Mouse (Mus musculus) embryonic facial prominence, embryonic 14.5 days (tissue): ENCODE measurements at regions not wholly inside any gene's neighbourhood (a gene's known extent, or its start where the extent isn't known, plus 50 kb on each side); places are given as distances from the start of the nearest gene placed in this dataset.

Source experiments
- ATAC-seq: fragments of 200-750 bp; cut with Nextera tagmentation; 2 replicates; pipeline ENCODE4 v1.8.0; 2017; ENCODE audit warnings: low read depth, moderate number of reproducible peaks, moderate TSS enrichment
- DNase-seq: peaks from one replicate; pipeline ENCODE4 v3.0.0-alpha.2; 2015; ENCODE audit warnings: low spot score
- H3K27ac ChIP-seq: fragments of 300-500 bp; sonication (generic); replicated peaks from 2 replicates; pipeline ENCODE4 v1.5.1; 2014; ENCODE audit warnings: low read depth, mild to moderate bottlenecking, low read length, moderate library complexity
- H3K27me3 ChIP-seq: fragments of 300-500 bp; sonication (generic); replicated peaks from 2 replicates; pipeline ENCODE4 v1.6.1; 2014; ENCODE audit warnings: low read length; ENCODE audit not compliant: control insufficient read depth, insufficient read depth
- H3K36me3 ChIP-seq: fragments of 300-500 bp; sonication (generic); 2 replicates; pipeline ENCODE4 v1.6.1; 2014; ENCODE audit warnings: low read length, mixed read lengths; ENCODE audit not compliant: control insufficient read depth, insufficient read depth
- H3K4me1 ChIP-seq: fragments of 300-500 bp; sonication (generic); 2 replicates; pipeline ENCODE4 v1.6.1; 2014; ENCODE audit warnings: antibody characterized with exemption, low read length; ENCODE audit not compliant: control insufficient read depth, insufficient read depth
- H3K4me2 ChIP-seq: fragments of 300-500 bp; sonication (generic); 2 replicates; pipeline ENCODE4 v1.6.1; 2014; ENCODE audit warnings: low read depth, mild to moderate bottlenecking, low read length, moderate library complexity, mixed read lengths
- H3K4me3 ChIP-seq: fragments of 300-500 bp; sonication (generic); 2 replicates; pipeline ENCODE4 v1.5.1; 2014; ENCODE audit warnings: low read depth, mild to moderate bottlenecking, low read length
- H3K9ac ChIP-seq: fragments of 300-500 bp; sonication (generic); 2 replicates; pipeline ENCODE4 v1.6.1; 2014; ENCODE audit warnings: low read depth, mild to moderate bottlenecking, low read length, moderate library complexity, mixed read lengths
- H3K9me3 ChIP-seq: fragments of 300-500 bp; sonication (generic); 2 replicates; pipeline ENCODE4 v1.6.1; 2016; ENCODE audit warnings: low read length; ENCODE audit not compliant: control insufficient read depth
- WGBS: fragments of 180-500 bp; shearing (Covaris S2); extraction: QIAGEN DNeasy Blood & Tissue Kit; methylation state at CpG from one replicate; pipeline ENCODE4 v1.1.7; 2014; 5-methylcytosine and 5-hydroxymethylcytosine counted together

GRCm38 (mm10) chr2:139334681-139335080, 159.0 kb upstream of the Sptlc3 start:
- WGBS = 47% methylated on average over 1 of the region's 1 CpGs
- no peak overlapping the region for H3K4me2 ChIP-seq
- H3K9me3 ChIP-seq = no peaks in the 10 kb centered on the region
- no peaks in the 10 kb centered on the region for H3K27me3 ChIP-seq
- DNase-seq = peak; percentile 23
- no peak overlapping the region for H3K4me3 ChIP-seq
- no peak overlapping the region for H3K27ac ChIP-seq
- H3K4me1 ChIP-seq = no peaks in the 10 kb centered on the region
- H3K9ac ChIP-seq = no peak overlapping the region
- peak; percentile 22; the same call in 1 of the 2 replicates for ATAC-seq
- no peaks in the 10 kb centered on the region for H3K36me3 ChIP-seq

- Histone ChIP-seq H3K4me3 (no peak overlapping the region), H3K4me2 (no peak overlapping the region), H3K27ac (no peak overlapping the region), H3K36me3 (no peaks in the 10 kb centered on the region), H3K4me1 (no peaks in the 10 kb centered on the region), H3K27me3 (no peaks in the 10 kb centered on the region), H3K9ac (no peak overlapping the region), H3K9me3 (no peaks in the 10 kb centered on the region)
- DNase-seq = no peak
- WGBS = 58% methylated on average over 4 of the region's 4 CpGs
- no peak for ATAC-seq
These were observed 155.5 kb upstream of the Sptlc3 start for GRCm38 (mm10) chr2:139338240-139338639.

GRCm38 (mm10) chr2:139356280-139357010, 137.3 kb upstream of the Sptlc3 start:
- Histone ChIP-seq H3K9ac (no peak overlapping the region), H3K4me3 (no peak overlapping the region), H3K27me3 (no peaks in the 10 kb centered on the region), H3K4me2 (no peak overlapping the region), H3K36me3 (no peaks in the 10 kb centered on the region), H3K9me3 (no peaks in the 10 kb centered on the region), H3K4me1 (no peaks in the 10 kb centered on the region), H3K27ac (no peak overlapping the region)
- ATAC-seq = no peak
- 88% methylated on average over 3 of the region's 3 CpGs for WGBS
- no peak for DNase-seq

GRCm38 (mm10) chr2:139362245-139362847, 131.4 kb upstream of the Sptlc3 start:
- WGBS = 58% methylated on average over 1 of the region's 1 CpGs
- H3K27me3 ChIP-seq = no peaks in the 10 kb centered on the region
- H3K4me2 ChIP-seq = no peak overlapping the region
- no peaks in the 10 kb centered on the region for H3K9me3 ChIP-seq
- no peaks in the 10 kb centered on the region for H3K36me3 ChIP-seq
- H3K4me3 ChIP-seq = no peak overlapping the region
- no peak for ATAC-seq
- DNase-seq = peak; percentile 16
- H3K4me1 ChIP-seq = no peaks in the 10 kb centered on the region
- H3K27ac ChIP-seq = no peak overlapping the region
- H3K9ac ChIP-seq = no peak overlapping the region

GRCm38 (mm10) chr2:139370070-139370469, 123.6 kb upstream of the Sptlc3 start:
- H3K27ac ChIP-seq = no peak overlapping the region
- no peaks in the 10 kb centered on the region for H3K4me1 ChIP-seq
- DNase-seq = peak; percentile 50
- ATAC-seq = no peak
- no peak overlapping the region for H3K9ac ChIP-seq
- H3K9me3 ChIP-seq = no peaks in the 10 kb centered on the region
- WGBS = 12% methylated on average over 1 of the region's 1 CpGs
- no peaks in the 10 kb centered on the region for H3K27me3 ChIP-seq
- H3K4me3 ChIP-seq = no peak overlapping the region
- no peak overlapping the region for H3K4me2 ChIP-seq
- H3K36me3 ChIP-seq = no peaks in the 10 kb centered on the region

- H3K9me3 ChIP-seq = no peaks in the 10 kb centered on the region
- no peak for DNase-seq
- H3K9ac ChIP-seq = no peak overlapping the region
- no peaks in the 10 kb centered on the region for H3K36me3 ChIP-seq
- H3K4me1 ChIP-seq = no peaks in the 10 kb centered on the region
- H3K27ac ChIP-seq = no peak overlapping the region
- WGBS = 72% methylated on average over 6 of the region's 6 CpGs
- H3K4me3 ChIP-seq = no peak overlapping the region
- no peak for ATAC-seq
- H3K27me3 ChIP-seq = no peaks in the 10 kb centered on the region
- no peak overlapping the region for H3K4me2 ChIP-seq
These were observed 113.4 kb upstream of the Sptlc3 start for GRCm38 (mm10) chr2:139380285-139380684.

GRCm38 (mm10) chr2:139381628-139382027, 112.1 kb upstream of the Sptlc3 start:
- H3K4me1 ChIP-seq = no peaks in the 10 kb centered on the region
- WGBS = 0% methylated on average over 1 of the region's 1 CpGs
- DNase-seq (peak; percentile 81), ATAC-seq (peak; percentile 85)
- H3K9ac ChIP-seq = no peak overlapping the region
- H3K27me3 ChIP-seq = no peaks in the 10 kb centered on the region
- H3K27ac ChIP-seq = no peak overlapping the region
- no peaks in the 10 kb centered on the region for H3K9me3 ChIP-seq
- no peak overlapping the region for H3K4me2 ChIP-seq
- no peak overlapping the region for H3K4me3 ChIP-seq
- no peaks in the 10 kb centered on the region for H3K36me3 ChIP-seq

GRCm38 (mm10) chr2:139413559-139413958, 80.2 kb upstream of the Sptlc3 start:
- Histone ChIP-seq H3K4me2 (no peak overlapping the region), H3K27ac (no peak overlapping the region), H3K9ac (no peak overlapping the region), H3K4me1 (no peaks in the 10 kb centered on the region), H3K36me3 (no peaks in the 10 kb centered on the region), H3K4me3 (no peak overlapping the region), H3K27me3 (no peaks in the 10 kb centered on the region), H3K9me3 (no peaks in the 10 kb centered on the region)
- WGBS = 51% methylated on average over 3 of the region's 3 CpGs
- DNase-seq (peak; percentile 12), ATAC-seq (no peak)

GRCm38 (mm10) chr2:139417506-139417905, 76.2 kb upstream of the Sptlc3 start:
- H3K27ac ChIP-seq = no peak overlapping the region
- no peak overlapping the region for H3K4me3 ChIP-seq

More at GRCm38 (mm10) chr2:139417506-139417905, 76.2 kb upstream of the Sptlc3 start:
- H3K36me3 ChIP-seq = no peaks in the 10 kb centered on the region
- no peak overlapping the region for H3K4me2 ChIP-seq
- no peaks in the 10 kb centered on the region for H3K4me1 ChIP-seq
- no peaks in the 10 kb centered on the region for H3K27me3 ChIP-seq
- H3K9ac ChIP-seq = no peak overlapping the region
- DNase-seq (peak; percentile 66), ATAC-seq (no peak)
- 11% methylated on average over 1 of the region's 1 CpGs for WGBS
- H3K9me3 ChIP-seq = no peaks in the 10 kb centered on the region
